Mouse (Mus musculus) liver, embryonic 16.5 days (tissue): Measurements from ENCODE around the gene Abcb4. TPM values are rescaled to one million over a fixed set of nuclear protein-coding genes. Genes with fewer than 3 reads are reported as not detected.
"Not testable (repeated sequence)": the region's sequence is repeated elsewhere in the genome, so short reads cannot be mapped to it uniquely, and the experiment has no call there.

Experiments
- ATAC-seq: fragments of 200-750 bp; cut with Nextera tagmentation; 2 replicates; pipeline ENCODE4 v1.8.0; 2017; ENCODE audit warnings: low read depth, mild to moderate bottlenecking, moderate number of reproducible peaks, moderate library complexity
- H3K27ac ChIP-seq: fragments of 300-500 bp; sonication (generic); 2 replicates; pipeline ENCODE4 v1.5.1; 2014; ENCODE audit warnings: mild to moderate bottlenecking, low read length
- H3K27me3 ChIP-seq: fragments of 300-500 bp; sonication (generic); 2 replicates; pipeline ENCODE4 v1.6.1; 2014; ENCODE audit warnings: low read depth, low read length, mixed read lengths; ENCODE audit not compliant: control insufficient read depth, insufficient read depth
- H3K36me3 ChIP-seq: fragments of 300-500 bp; sonication (generic); 2 replicates; pipeline ENCODE4 v1.6.1; 2014; ENCODE audit warnings: mild to moderate bottlenecking; ENCODE audit not compliant: control insufficient read depth, insufficient read depth
- H3K4me1 ChIP-seq: fragments of 300-500 bp; sonication (generic); 2 replicates; pipeline ENCODE4 v1.6.1; 2014; ENCODE audit warnings: low read depth, low read length, mixed read lengths; ENCODE audit not compliant: control insufficient read depth
- H3K4me2 ChIP-seq: fragments of 300-500 bp; sonication (generic); 2 replicates; pipeline ENCODE4 v1.6.1; 2014; ENCODE audit warnings: low read depth, low read length, mixed read lengths
- H3K4me3 ChIP-seq: fragments of 300-500 bp; sonication (generic); 2 replicates; pipeline ENCODE4 v1.5.1; 2014; ENCODE audit warnings: low read depth, mild to moderate bottlenecking, low read length
- H3K9ac ChIP-seq: fragments of 300-500 bp; sonication (generic); 2 replicates; pipeline ENCODE4 v1.6.1; 2014; ENCODE audit warnings: low read depth, low read length
- H3K9me3 ChIP-seq: fragments of 300-500 bp; sonication (generic); replicated peaks from 2 replicates; pipeline ENCODE4 v1.6.1; 2016; ENCODE audit warnings: low read length; ENCODE audit not compliant: control insufficient read depth
- WGBS: fragments of 180-500 bp; shearing (Covaris S2); extraction: QIAGEN DNeasy Blood & Tissue Kit; methylation state at CpG from one replicate; pipeline ENCODE4 v1.1.7; 2014; ENCODE audit not compliant: insufficient replicate concordance; 5-methylcytosine and 5-hydroxymethylcytosine counted together
- polyA plus RNA-seq: library from polyadenylated mRNA; unstranded; fragments of >200 nt; fragmentation: Nextera tagmentation; extraction: Ambion mirVana; gene quantifications from 2 replicates; pipeline ENCODE4 v1.2.1, GENCODE M21; 2015

The Abcb4 gene
- polyA plus RNA-seq, 1 experiment from 2014 or later = 29.8 TPM

DNA sequence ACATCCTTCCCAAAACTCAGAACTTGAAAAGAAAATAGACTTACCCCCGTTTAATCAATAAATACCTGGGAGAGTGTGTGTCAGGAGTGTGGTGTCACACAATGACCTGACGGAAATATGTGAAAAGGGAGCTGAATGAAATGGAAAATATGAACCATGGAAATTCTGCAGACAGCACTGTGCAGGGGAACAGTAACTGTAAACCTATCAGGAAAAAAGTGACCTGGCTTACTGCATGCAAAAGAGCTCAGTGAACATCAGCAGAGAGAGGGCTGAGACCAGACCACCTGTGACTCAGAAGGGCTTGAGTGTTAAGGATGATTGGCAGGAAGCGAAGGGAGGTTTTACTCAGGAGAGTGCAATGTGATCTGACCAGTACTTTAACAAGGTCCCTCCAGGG, 92.0 kb downstream of the Abcb4 start:
- no peak for ATAC-seq
- peaks cover 16% of the 10 kb centered on the region for H3K36me3 ChIP-seq
- WGBS = 76% methylated on average over 3 of the region's 3 CpGs

DNA sequence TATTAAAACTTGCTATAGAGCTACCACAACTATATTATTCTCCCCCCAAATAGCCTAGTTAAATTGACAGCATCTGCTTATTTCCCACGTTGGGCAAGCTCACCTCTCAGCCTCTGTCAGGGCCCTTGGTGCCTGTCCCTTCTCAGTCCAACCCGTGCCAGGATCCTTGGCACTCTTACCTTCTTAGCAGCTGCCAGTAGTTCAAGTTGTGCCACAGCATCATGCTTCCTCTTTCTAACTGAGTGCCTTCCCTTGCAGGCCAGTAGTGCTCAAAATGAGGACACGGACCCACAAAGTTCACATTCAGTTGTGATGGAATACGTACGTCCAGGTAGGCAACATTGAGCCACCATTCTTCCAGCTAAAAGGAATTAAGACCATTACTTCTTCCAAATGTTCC, 94.4 kb downstream of the Abcb4 start:
- ATAC-seq = no peak
- Histone ChIP-seq H3K4me1 (no peaks in the 10 kb centered on the region), H3K27me3 (no peaks in the 10 kb centered on the region), H3K9me3 (no peaks in the 10 kb centered on the region), H3K27ac (no peak overlapping the region), H3K4me2 (no peak overlapping the region), H3K36me3 (peaks cover 14% of the 10 kb centered on the region), H3K4me3 (no peak overlapping the region), H3K9ac (no peak overlapping the region)
- WGBS = 77% methylated on average over 5 of the region's 5 CpGs

More for the DNA sequence above, 92.0 kb downstream of the Abcb4 start:
- Histone ChIP-seq H3K4me2 (no peak overlapping the region), H3K27me3 (no peaks in the 10 kb centered on the region), H3K27ac (no peak overlapping the region), H3K4me3 (no peak overlapping the region), H3K4me1 (no peaks in the 10 kb centered on the region), H3K9me3 (no peaks in the 10 kb centered on the region), H3K9ac (no peak overlapping the region)

DNA sequence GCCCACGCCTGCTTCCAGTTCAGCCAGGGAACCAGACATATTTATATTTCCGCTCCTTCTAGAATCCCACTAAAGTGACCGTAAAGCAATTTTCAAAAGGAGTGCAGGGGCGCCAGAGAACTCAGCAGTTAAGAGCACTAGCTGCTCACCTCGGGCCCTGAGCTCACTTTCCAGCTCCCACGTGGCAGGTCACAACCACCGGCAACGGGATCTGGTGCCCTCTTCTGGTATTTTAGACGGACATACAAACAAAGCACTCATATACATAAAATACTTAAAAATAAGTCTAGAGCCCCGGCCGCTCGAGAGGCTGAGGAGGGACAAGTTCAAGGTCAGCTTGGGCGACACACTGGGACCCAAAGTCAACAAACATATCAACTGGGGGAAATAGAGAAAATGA, 97.0 kb downstream of the Abcb4 start:
- no peak overlapping the region for H3K4me2 ChIP-seq
- no peak for ATAC-seq
- no peaks in the 10 kb centered on the region for H3K9me3 ChIP-seq
- no peak overlapping the region for H3K4me3 ChIP-seq
- H3K27me3 ChIP-seq = no peaks in the 10 kb centered on the region
- H3K9ac ChIP-seq = no peak overlapping the region
- 79% methylated on average over 13 of the region's 13 CpGs for WGBS
- no peaks in the 10 kb centered on the region for H3K4me1 ChIP-seq
- H3K27ac ChIP-seq = no peak overlapping the region
- peaks cover 11% of the 10 kb centered on the region for H3K36me3 ChIP-seq

DNA sequence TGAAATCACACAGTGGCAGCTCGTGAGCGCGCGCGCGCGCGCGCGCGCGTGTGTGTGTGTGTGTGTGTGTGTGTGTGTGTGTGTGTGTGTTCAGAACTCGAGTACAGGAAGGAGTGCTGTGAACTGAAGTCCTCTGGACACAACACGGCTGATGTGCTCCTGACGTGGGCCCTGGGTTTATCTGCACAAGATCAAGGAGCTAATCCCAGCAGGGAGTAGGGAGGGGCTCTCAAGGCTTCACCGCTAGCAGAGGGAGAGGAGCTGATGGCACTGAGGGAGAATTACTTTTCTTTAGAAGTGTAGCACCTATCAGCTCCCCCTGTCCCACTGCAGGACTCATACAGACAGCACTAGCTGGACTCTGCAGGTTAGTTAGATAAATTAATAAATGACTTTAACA, 98.1 kb downstream of the Abcb4 start:
- WGBS = 87% methylated on average over 16 of the region's 16 CpGs
- no peak overlapping the region for H3K9ac ChIP-seq
- H3K4me2 ChIP-seq = no peak overlapping the region
- H3K9me3 ChIP-seq = no peaks in the 10 kb centered on the region
- no peak overlapping the region for H3K27ac ChIP-seq
- H3K4me1 ChIP-seq = peaks cover 5% of the 10 kb centered on the region
- no peaks in the 10 kb centered on the region for H3K27me3 ChIP-seq
- no peak overlapping the region for H3K4me3 ChIP-seq
- ATAC-seq = no peak
- peaks cover 5% of the 10 kb centered on the region for H3K36me3 ChIP-seq

DNA sequence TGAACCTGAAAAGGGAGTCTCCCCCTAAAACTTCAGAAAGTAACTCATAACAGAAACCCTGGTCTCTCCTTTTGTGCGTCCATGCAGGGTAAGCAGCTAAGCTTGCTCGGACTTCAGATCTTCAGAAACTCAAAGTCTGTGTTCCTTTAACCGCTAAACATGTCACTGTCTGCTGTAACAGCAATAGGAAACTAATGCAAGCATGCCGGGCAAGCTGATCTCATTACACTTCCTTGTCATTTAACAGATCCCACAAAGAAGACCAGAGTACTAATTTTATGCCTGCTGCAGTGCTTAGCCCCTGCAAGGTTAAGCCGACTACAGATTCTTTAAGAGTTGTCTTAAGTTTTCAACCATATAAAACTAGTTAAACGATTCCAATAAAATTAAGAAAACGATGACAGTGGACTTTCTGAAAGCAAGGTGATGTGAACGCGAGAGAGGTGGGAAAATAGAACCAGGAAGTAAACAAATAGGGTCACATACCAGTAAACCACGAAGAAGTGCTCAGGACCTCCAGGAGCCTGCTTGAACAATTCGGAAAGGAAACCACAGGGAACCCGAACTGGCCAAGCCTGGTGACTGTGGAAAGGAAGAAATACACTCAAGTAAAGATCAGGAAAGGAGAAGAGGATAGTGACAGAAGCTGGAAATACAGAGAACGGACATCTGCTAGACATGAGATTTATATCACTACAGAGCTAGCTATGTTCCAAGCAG, 102.6 kb downstream of the Abcb4 start:
- H3K9ac ChIP-seq = peak overlapping the region; percentile 77
- peak overlapping the region; percentile 82 for H3K27ac ChIP-seq
- H3K4me3 ChIP-seq = peak overlapping the region; percentile 83
- no peaks in the 10 kb centered on the region for H3K36me3 ChIP-seq
- peaks cover 5% of the 10 kb centered on the region for H3K4me1 ChIP-seq
- WGBS = 3% methylated on average over 13 of the region's 13 CpGs
- H3K27me3 ChIP-seq = no peaks in the 10 kb centered on the region
- H3K9me3 ChIP-seq = no peaks in the 10 kb centered on the region
- H3K4me2 ChIP-seq = peak overlapping the region; percentile 81
- no peak for ATAC-seq

DNA sequence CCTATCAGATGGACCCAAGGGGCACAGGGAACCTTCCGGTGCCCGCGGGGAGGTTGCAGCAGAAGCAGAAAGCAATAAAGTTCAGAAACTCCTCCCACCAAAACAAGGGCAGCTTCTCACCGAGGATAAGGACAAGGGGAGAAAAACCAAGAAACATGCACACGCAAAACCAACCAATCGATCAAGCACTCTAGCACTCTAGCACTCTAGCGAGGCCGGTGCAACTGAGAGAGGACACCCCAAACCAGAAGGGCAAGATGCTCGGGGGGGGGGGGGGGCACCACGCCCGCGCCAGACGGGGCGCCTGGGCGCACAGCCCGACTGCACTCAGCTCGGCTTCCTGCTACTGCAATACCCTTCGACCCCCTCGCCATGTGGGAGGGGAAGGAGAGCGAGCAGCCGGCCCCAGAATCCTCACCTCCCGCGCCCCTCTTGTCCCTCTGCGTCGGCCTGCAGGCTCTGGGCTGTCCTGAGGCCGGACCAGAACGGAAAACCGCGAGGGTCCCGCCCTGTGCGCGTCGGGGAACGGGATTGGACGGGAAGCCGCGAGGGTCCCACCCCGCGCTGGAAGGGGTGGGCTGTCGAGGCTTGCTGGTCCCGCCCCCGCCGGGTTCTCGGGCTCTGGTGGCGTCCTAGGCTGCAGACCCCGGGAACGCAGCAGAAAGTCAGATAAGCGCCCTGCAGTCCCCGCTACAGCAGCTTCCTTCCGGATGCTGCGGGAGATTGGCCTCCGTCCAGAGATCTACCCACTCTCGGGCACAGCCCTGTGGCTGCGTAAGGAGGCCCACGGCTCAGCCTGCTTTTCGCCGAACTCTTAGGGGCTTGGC, 103.4 kb downstream of the Abcb4 start, which contains the start of gene Crot:
Gene Crot, minus strand, starts transcription at position 639 of the 827 bp plus-strand sequence.
- ATAC-seq = peak; percentile 96
- H3K9me3 ChIP-seq = no peaks in the 10 kb centered on the region
- H3K27ac ChIP-seq = peak within 1 kb of the TSS; percentile 82
- H3K4me3 ChIP-seq = peak within 1 kb of the TSS; percentile 83
- H3K4me1 ChIP-seq = peaks cover 5% of the 10 kb centered on the region
- no peaks in the 10 kb centered on the region for H3K36me3 ChIP-seq
- H3K27me3 ChIP-seq = no peaks in the 10 kb centered on the region
- H3K9ac ChIP-seq = peak within 1 kb of the TSS; percentile 77
- H3K4me2 ChIP-seq = peak within 1 kb of the TSS; percentile 81
- WGBS = under 1% methylated on average over 50 of the region's 57 CpGs

DNA sequence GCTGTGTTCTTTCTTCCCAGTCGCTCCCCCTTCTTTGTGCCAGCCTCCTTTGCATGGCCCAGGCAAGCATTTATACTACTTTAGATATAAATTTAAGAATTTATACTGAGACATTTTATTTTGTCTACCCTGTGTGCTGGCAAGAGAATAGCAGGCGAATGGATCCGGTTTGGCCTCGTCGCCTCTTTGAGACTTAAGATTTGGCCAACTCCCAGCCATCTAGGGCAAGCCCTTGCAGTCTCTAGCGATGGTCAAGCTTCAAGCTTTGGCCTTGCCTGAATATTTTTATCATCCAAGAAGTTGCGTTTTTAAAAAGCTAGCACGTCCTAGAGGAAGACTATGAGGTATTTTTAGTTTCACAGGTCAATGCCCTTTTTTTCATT, 104.0 kb downstream of the Abcb4 start:
- peaks cover 5% of the 10 kb centered on the region for H3K4me1 ChIP-seq
- peak overlapping the region; percentile 77 for H3K9ac ChIP-seq
- 5% methylated on average over 8 of the region's 8 CpGs for WGBS
- H3K4me3 ChIP-seq = peak overlapping the region; percentile 83
- no peaks in the 10 kb centered on the region for H3K9me3 ChIP-seq
- ATAC-seq = no peak
- H3K36me3 ChIP-seq = no peaks in the 10 kb centered on the region
- peak overlapping the region; percentile 82 for H3K27ac ChIP-seq
- H3K27me3 ChIP-seq = no peaks in the 10 kb centered on the region
- peak overlapping the region; percentile 81 for H3K4me2 ChIP-seq

DNA sequence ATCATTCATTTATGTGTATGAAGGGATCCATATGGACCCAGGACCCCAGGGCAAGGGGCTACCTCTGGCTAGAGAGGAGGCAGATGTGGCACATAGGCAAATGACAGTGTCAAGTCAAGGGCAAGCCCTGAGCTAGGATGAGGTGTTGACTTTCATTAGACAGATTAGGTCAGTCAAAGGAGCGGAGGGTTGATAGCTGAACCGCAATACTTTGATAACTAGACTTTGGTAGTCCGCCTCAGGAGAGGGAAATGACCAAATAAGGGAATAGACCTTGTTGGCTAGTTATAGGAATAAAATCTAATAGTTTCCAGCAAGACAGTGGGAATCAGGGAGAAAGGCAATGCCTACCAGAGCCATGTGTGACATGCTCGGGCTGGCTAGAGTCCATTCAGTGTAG, 105.6 kb downstream of the Abcb4 start:
- Histone ChIP-seq H3K9ac (no peak overlapping the region), H3K36me3 (no peaks in the 10 kb centered on the region), H3K4me3 (no peak overlapping the region)

DNA sequence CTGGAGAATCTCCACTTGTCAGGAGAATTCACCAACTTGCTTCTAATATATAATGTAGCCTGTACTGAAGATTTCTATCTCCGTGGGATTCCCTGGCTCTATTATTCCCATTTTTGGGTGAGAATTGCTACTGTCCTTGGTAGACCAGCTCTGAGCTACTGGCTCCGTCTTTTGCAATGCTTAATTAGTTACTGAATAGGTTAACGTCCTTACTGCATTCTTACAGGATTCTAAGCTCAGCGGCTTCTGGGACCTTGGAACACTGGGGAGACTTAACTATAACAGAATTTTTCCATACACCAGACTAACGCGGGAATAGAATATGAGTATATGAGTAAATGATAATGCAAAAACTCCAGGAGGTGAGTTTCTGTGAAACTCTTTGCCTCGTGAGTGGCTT, 106.5 kb downstream of the Abcb4 start:
- H3K9ac ChIP-seq, H3K4me1 ChIP-seq, H3K9me3 ChIP-seq, H3K4me3 ChIP-seq, H3K4me2 ChIP-seq, H3K36me3 ChIP-seq, ATAC-seq, H3K27me3 ChIP-seq: not testable (repeated sequence)
- peak overlapping the region; percentile 29; the same call in 1 of the 2 replicates for H3K27ac ChIP-seq
- WGBS = 51% methylated on average over 7 of the region's 7 CpGs

More for the DNA sequence above, 105.6 kb downstream of the Abcb4 start:
- Histone ChIP-seq H3K27me3 (no peaks in the 10 kb centered on the region), H3K9me3 (no peaks in the 10 kb centered on the region), H3K4me1 (peaks cover 5% of the 10 kb centered on the region), H3K27ac (peak overlapping the region; percentile 10; the same call in 1 of the 2 replicates), H3K4me2 (no peak overlapping the region)
- WGBS = 46% methylated on average over 4 of the region's 4 CpGs
- ATAC-seq = no peak
